Mouse (Mus musculus) C2C12 (cell line): ENCODE measurements around the gene Nkd1.

Source experiments
- CEBPB ChIP-seq: IDR thresholded peaks from one replicate; pipeline ENCODE4 v1.6.1; 2011; ENCODE audit warnings: low read depth, mild to moderate bottlenecking, control low read depth, moderate library complexity
- CTCF ChIP-seq: IDR thresholded peaks from one replicate; pipeline ENCODE4 v1.5.1; 2011; ENCODE audit not compliant: control insufficient read depth, insufficient read depth, insufficient read length
- FOSL1 ChIP-seq: IDR thresholded peaks from one replicate; pipeline ENCODE4 v1.8.0; 2011; ENCODE audit warnings: mild to moderate bottlenecking, low read length; ENCODE audit not compliant: poor library complexity, insufficient read depth, severe bottlenecking
- USF1 ChIP-seq: IDR thresholded peaks from one replicate; pipeline ENCODE4 v1.6.1; 2011; ENCODE audit warnings: low read depth, mild to moderate bottlenecking, control low read depth, moderate library complexity

DNA sequence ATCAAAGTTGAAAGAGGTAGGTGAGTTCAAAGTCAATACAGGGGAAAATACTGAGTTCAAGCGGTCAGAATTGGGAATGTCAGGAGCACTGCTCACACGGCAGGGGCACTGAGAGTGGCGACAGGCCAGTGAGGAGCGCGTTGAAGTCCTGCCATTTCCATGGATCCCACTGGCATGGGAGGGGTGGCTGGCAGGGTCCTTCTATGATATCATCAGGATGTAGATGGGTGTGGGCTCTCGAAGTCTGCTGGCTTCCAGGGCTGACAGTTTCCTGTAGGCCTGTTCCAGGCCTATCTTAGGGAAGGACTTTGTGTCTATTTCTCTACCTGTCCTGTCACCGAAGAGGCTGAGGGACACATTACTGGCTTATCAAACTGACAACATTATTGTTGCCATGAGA is 3.7 kb downstream of the Nkd1 start:
- TF ChIP-seq CTCF (no peak), FOSL1 (no peak), CEBPB (no peak), USF1 (no peak)
